ENCODE assay signal across 8 mouse cellular contexts in the genomic region with DNA sequence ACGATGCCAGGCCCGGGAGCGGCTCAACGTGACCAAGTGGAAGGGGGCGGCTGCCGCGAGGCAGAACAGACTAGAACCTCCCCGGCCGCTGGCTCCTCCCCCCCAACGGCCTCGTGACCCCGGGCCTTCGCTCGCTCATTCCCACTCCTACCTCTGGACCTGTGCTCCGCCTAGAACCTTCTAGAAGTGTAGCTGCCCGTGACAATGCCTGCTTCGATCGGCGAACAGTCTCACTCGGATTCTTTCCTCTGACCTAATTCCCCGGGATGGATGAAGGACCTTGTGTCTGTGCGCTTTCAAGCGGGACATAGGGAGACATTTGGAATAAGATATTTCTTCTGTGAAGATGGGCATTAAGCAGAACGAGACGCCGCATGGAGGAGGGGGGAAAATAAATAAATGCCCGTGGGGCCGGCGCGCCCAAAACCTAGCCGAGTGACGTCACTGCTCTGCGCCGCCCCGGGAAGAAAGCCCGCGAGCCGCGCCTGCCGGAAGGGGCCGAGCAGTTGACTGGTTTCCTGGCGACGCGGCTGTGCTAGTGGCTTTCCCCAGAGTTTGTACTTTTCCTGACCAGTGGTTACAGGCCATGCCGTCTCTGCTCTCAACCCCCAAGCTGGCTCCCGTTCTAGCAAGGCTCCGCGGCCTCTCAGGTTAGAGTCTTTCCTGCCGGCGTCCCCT. TPM values are rescaled to one million over a fixed set of nuclear protein-coding genes. Genes with fewer than 3 reads are reported as not detected.
DNase-seq lines count a peak whose midpoint lies in the region; ATAC-seq and TF ChIP-seq lines count a peak whose summit lies in the region.

A gene (minus strand): TSS at position 440 of the 678 bp plus-strand sequence.
A gene (plus strand): TSS at position 501 of the 678 bp plus-strand sequence.

- peak within 1 kb of the TSS; percentile 90 for H3ac ChIP-seq in C2C12 (ENCODE audit: control insufficient read depth, insufficient read length, low read depth)

- H3K4me1 ChIP-seq in erythroblast, embryonic 14.5 days (ENCODE audit: control insufficient read depth) = peaks cover 43% of the 10 kb centered on the region
- H3K4me1 ChIP-seq in heart, embryonic 12.5 days (replicated peaks) = peaks cover 15% of the 10 kb centered on the region; the same call in 1 of the 2 replicates
- peaks cover 4% of the 10 kb centered on the region for H3K4me1 ChIP-seq in kidney, postnatal 0 days (replicated peaks; ENCODE audit: insufficient read depth, low read length)
- H3K4me1 ChIP-seq in liver, embryonic 11.5 days (replicated peaks; ENCODE audit: control insufficient read depth, insufficient read depth, low read length) = peaks cover 12% of the 10 kb centered on the region; the same call in 1 of the 2 replicates
- H3K4me1 ChIP-seq in stomach, embryonic 14.5 days (ENCODE audit: control insufficient read depth, insufficient read depth, low read length) = peaks cover 8% of the 10 kb centered on the region

- peak within 1 kb of the TSS; percentile 91 for H3K4me2 ChIP-seq in heart, embryonic 12.5 days
- peak within 1 kb of the TSS; percentile 73 for H3K4me2 ChIP-seq in kidney, postnatal 0 days (ENCODE audit: low read length)
- H3K4me2 ChIP-seq in liver, embryonic 11.5 days = peak within 1 kb of the TSS; percentile 86
- H3K4me2 ChIP-seq in stomach, embryonic 14.5 days (replicated peaks; ENCODE audit: low read depth, low read length) = peak within 1 kb of the TSS; percentile 74

- no peaks in the 10 kb centered on the region for H3K9me3 ChIP-seq in erythroblast, embryonic 14.5 days (ENCODE audit: control insufficient read depth, low read length)
- no peaks in the 10 kb centered on the region for H3K9me3 ChIP-seq in heart, embryonic 12.5 days (replicated peaks)
- H3K9me3 ChIP-seq in kidney, postnatal 0 days (replicated peaks; ENCODE audit: low read length) = no peaks in the 10 kb centered on the region
- H3K9me3 ChIP-seq in liver, embryonic 11.5 days (ENCODE audit: control insufficient read depth, low read length) = no peaks in the 10 kb centered on the region
- H3K9me3 ChIP-seq in stomach, embryonic 14.5 days (ENCODE audit: control insufficient read depth, low read depth, low read length) = no peaks in the 10 kb centered on the region

- no peak for TF ChIP-seq CTCF in C2C12 (IDR thresholded peaks at IDR 0.05; ENCODE audit: control insufficient read depth, insufficient read depth, insufficient read length)
- no peak for TF ChIP-seq CTCF in brain, embryonic 14.5 days (IDR thresholded peaks at IDR 0.05; ENCODE audit: borderline replicate concordance, extremely low read depth, insufficient read depth, insufficient read length)
- no peak for TF ChIP-seq CTCF in kidney, postnatal 0 days (IDR thresholded peaks at IDR 0.05; ENCODE audit: low read depth)

- H3K79me3 ChIP-seq in C2C12 (ENCODE audit: low read depth) = peaks cover 75% of the 10 kb centered on the region

- DNase-seq in brain, embryonic 14.5 days (ENCODE audit: low read depth) = peak; percentile 97
- DNase-seq in kidney, postnatal 0 days (ENCODE audit: low spot score) = peak; percentile 99
- peak; percentile 97 for DNase-seq in liver, embryonic 11.5 days (ENCODE audit: low spot score)
- peak; percentile 98 for DNase-seq in naive thymus-derived CD4-positive, alpha-beta T cell, adult 2 months (ENCODE audit: low read depth)

- H3K27ac ChIP-seq in heart, embryonic 12.5 days (ENCODE audit: poor library complexity, severe bottlenecking) = peak within 1 kb of the TSS; percentile 91
- H3K27ac ChIP-seq in kidney, postnatal 0 days = peak within 1 kb of the TSS; percentile 90
- H3K27ac ChIP-seq in liver, embryonic 11.5 days (ENCODE audit: low read depth, low read length) = peak within 1 kb of the TSS; percentile 73
- peak within 1 kb of the TSS; percentile 94 for H3K27ac ChIP-seq in stomach, embryonic 14.5 days (ENCODE audit: low read length)

- peak; percentile 49; the same call in 1 of the 2 replicates for TF ChIP-seq POLR2A in brain, embryonic 14.5 days (IDR thresholded peaks at IDR 0.05; ENCODE audit: borderline replicate concordance, extremely low read depth, insufficient read depth, insufficient read length, poor library complexity, severe bottlenecking)

- peak; percentile 100 for ATAC-seq in heart, embryonic 12.5 days (ENCODE audit: insufficient number of reproducible peaks, low FRiP score)
- peak; percentile 100 for ATAC-seq in kidney, postnatal 0 days (replicated peaks; ENCODE audit: low FRiP score, low read depth)
- peak; percentile 99 for ATAC-seq in liver, embryonic 11.5 days (replicated peaks; ENCODE audit: low FRiP score)
- ATAC-seq in stomach, embryonic 14.5 days (ENCODE audit: insufficient number of reproducible peaks, insufficient read depth, low FRiP score, low read depth) = peak; percentile 100

- under 1% methylated on average over 50 of the region's 50 CpGs for WGBS in heart, embryonic 12.5 days
- WGBS in kidney, postnatal 0 days = under 1% methylated on average over 50 of the region's 50 CpGs
- WGBS in liver, embryonic 11.5 days = 0% methylated on average over 50 of the region's 50 CpGs
- WGBS in stomach, embryonic 14.5 days = under 1% methylated on average over 49 of the region's 50 CpGs

- no peaks in the 10 kb centered on the region for H3K27me3 ChIP-seq in C2C12 (ENCODE audit: control insufficient read depth, insufficient read depth, insufficient read length)
- H3K27me3 ChIP-seq in erythroblast, embryonic 14.5 days (ENCODE audit: control insufficient read depth) = no peaks in the 10 kb centered on the region
- H3K27me3 ChIP-seq in heart, embryonic 12.5 days (replicated peaks) = no peaks in the 10 kb centered on the region
- no peaks in the 10 kb centered on the region for H3K27me3 ChIP-seq in kidney, postnatal 0 days (ENCODE audit: insufficient read depth, low read length)
- no peaks in the 10 kb centered on the region for H3K27me3 ChIP-seq in liver, embryonic 11.5 days (replicated peaks; ENCODE audit: control insufficient read depth, insufficient read depth, low read length)
- no peaks in the 10 kb centered on the region for H3K27me3 ChIP-seq in stomach, embryonic 14.5 days (ENCODE audit: control insufficient read depth, insufficient read depth, low read length)

- H3K36me3 ChIP-seq in C2C12 (ENCODE audit: control insufficient read depth, insufficient read depth) = peaks cover 22% of the 10 kb centered on the region
- H3K36me3 ChIP-seq in erythroblast, embryonic 14.5 days (ENCODE audit: control insufficient read depth) = peaks cover 5% of the 10 kb centered on the region
- peaks cover 11% of the 10 kb centered on the region for H3K36me3 ChIP-seq in heart, embryonic 12.5 days
- H3K36me3 ChIP-seq in kidney, postnatal 0 days (ENCODE audit: insufficient read depth, low read length) = no peaks in the 10 kb centered on the region
- H3K36me3 ChIP-seq in liver, embryonic 11.5 days (ENCODE audit: control insufficient read depth, insufficient read depth, low read length) = no peaks in the 10 kb centered on the region
- H3K36me3 ChIP-seq in stomach, embryonic 14.5 days (ENCODE audit: control insufficient read depth, insufficient read depth, low read length) = no peaks in the 10 kb centered on the region

- peak within 1 kb of the TSS; percentile 93 for H3K9ac ChIP-seq in heart, embryonic 12.5 days
- peak within 1 kb of the TSS; percentile 96 for H3K9ac ChIP-seq in kidney, postnatal 0 days (ENCODE audit: low read depth, low read length)
- H3K9ac ChIP-seq in liver, embryonic 11.5 days (ENCODE audit: low read depth, low read length) = peak within 1 kb of the TSS; percentile 85
- peak within 1 kb of the TSS; percentile 89 for H3K9ac ChIP-seq in stomach, embryonic 14.5 days (replicated peaks; ENCODE audit: low read depth, low read length)

- peak within 1 kb of the TSS; percentile 100 for H3K4me3 ChIP-seq in C2C12 (ENCODE audit: insufficient read depth, poor library complexity, severe bottlenecking)
- peak within 1 kb of the TSS; percentile 95 for H3K4me3 ChIP-seq in erythroblast, embryonic 14.5 days (replicated peaks)
- H3K4me3 ChIP-seq in heart, embryonic 12.5 days = peak within 1 kb of the TSS; percentile 67
- H3K4me3 ChIP-seq in kidney, postnatal 0 days (replicated peaks; ENCODE audit: low read depth, low read length) = peak within 1 kb of the TSS; percentile 99
- peak within 1 kb of the TSS; percentile 75 for H3K4me3 ChIP-seq in liver, embryonic 11.5 days (ENCODE audit: low read depth, low read length)
- H3K4me3 ChIP-seq in stomach, embryonic 14.5 days (ENCODE audit: low read depth, low read length) = peak within 1 kb of the TSS; percentile 98

- peaks cover 94% of the 10 kb centered on the region for H3K79me2 ChIP-seq in C2C12 (ENCODE audit: control insufficient read depth, insufficient read depth)

TF ChIP-seq in C2C12, 6 proteins besides CTCF, POLR2A, EP300 and RAD21:
- TF ChIP-seq MAX (IDR thresholded peaks at IDR 0.05) = peak; percentile 86
- TF ChIP-seq USF1 (IDR thresholded peaks at IDR 0.05; ENCODE audit: low read depth) = peak; percentile 91
- TF ChIP-seq MYOG (IDR thresholded peaks at IDR 0.05; ENCODE audit: control insufficient read depth, extremely low read depth, insufficient read length) = no peak
- TF ChIP-seq MYOD1 (IDR thresholded peaks at IDR 0.05; ENCODE audit: control insufficient read depth, insufficient read length, low read depth) = no peak
- no peak for TF ChIP-seq CEBPB (IDR thresholded peaks at IDR 0.05; ENCODE audit: low read depth)
- TF ChIP-seq FOSL1 (IDR thresholded peaks at IDR 0.05; ENCODE audit: insufficient read depth, low read length, poor library complexity, severe bottlenecking) = no peak
TF ChIP-seq in C2C12: peak in this region for 2.

RNA-seq across cellular contexts. Expression of the first gene that starts in this region (rescaled TPM):
- polyA plus RNA-seq in C2C12 (2012; fragmentation: generic; extraction: Trizol) = 203 TPM
- 53.1 and 79.0 TPM in 2 replicates for polyA plus RNA-seq in brain, embryonic 14.5 days (2012; rRNA removed)
- polyA plus RNA-seq in erythroblast, embryonic 14.5 days (2012) = 4.7 and 4.8 TPM in 2 replicates
- polyA plus RNA-seq in heart, embryonic 12.5 days (2016; fragmentation: Nextera tagmentation; extraction: Ambion mirVana) = 150 TPM in 2 replicates
- polyA plus RNA-seq in kidney, postnatal 0 days (2015; fragmentation: Nextera tagmentation; extraction: Ambion mirVana) = 173 and 186 TPM in 2 replicates
- 159 and 166 TPM in 2 replicates for polyA plus RNA-seq in liver, embryonic 11.5 days (2014; fragmentation: Nextera tagmentation; extraction: Ambion mirVana)
- polyA plus RNA-seq in stomach, embryonic 14.5 days (2014; fragmentation: Nextera tagmentation; extraction: Ambion mirVana) = 153 and 154 TPM in 2 replicates

RNA-seq across cellular contexts. Expression of the second gene that starts in this region (rescaled TPM):
- polyA plus RNA-seq in C2C12 (2012; fragmentation: generic; extraction: Trizol) = 7.4 TPM
- 8.7 and 9.8 TPM in 2 replicates for polyA plus RNA-seq in brain, embryonic 14.5 days (2012; rRNA removed)
- 0.03 and 0.06 TPM in 2 replicates for polyA plus RNA-seq in erythroblast, embryonic 14.5 days (2012)
- polyA plus RNA-seq in heart, embryonic 12.5 days (2016; fragmentation: Nextera tagmentation; extraction: Ambion mirVana) = 10.4 and 11.3 TPM in 2 replicates
- polyA plus RNA-seq in kidney, postnatal 0 days (2015; fragmentation: Nextera tagmentation; extraction: Ambion mirVana) = 8.3 and 8.7 TPM in 2 replicates
- 12.4 and 13.1 TPM in 2 replicates for polyA plus RNA-seq in liver, embryonic 11.5 days (2014; fragmentation: Nextera tagmentation; extraction: Ambion mirVana)
- 7.8 and 9.0 TPM in 2 replicates for polyA plus RNA-seq in stomach, embryonic 14.5 days (2014; fragmentation: Nextera tagmentation; extraction: Ambion mirVana)

Comparison
In these comparisons a context has a peak if more than half of its experiments do, and no peak if none do; other contexts are left out.
1. Peak in every context shown above with its lines: DNase-seq, ATAC-seq, H3K4me3 ChIP-seq and H3K27ac ChIP-seq.